Mouse (Mus musculus): ENCODE results near the gene Vmac. TPM values are rescaled to one million over a fixed set of nuclear protein-coding genes. Genes with fewer than 3 reads are reported as not detected.

Gene Vmac
- total RNA-seq, 2 experiments from 2014 or later = 9.7 to 12.5 TPM

GRCm38 (mm10) chr17:56740118-56740787 lies 22.4 kb upstream of the Vmac start:
- DNase-seq (ENCODE audit: low spot score in 2 of 2) = no peak

GRCm38 (mm10) chr17:56738221-56738620 lies 20.4 kb upstream of the Vmac start:
- no peak for DNase-seq (ENCODE audit: low spot score in 2 of 2)

- DNase-seq (ENCODE audit: low spot score in 2 of 2) = no peak
Measured at GRCm38 (mm10) chr17:56736534-56736933, 18.7 kb upstream of the Vmac start.

GRCm38 (mm10) chr17:56729656-56730055 lies 11.8 kb upstream of the Vmac start:
- no peak for DNase-seq (ENCODE audit: low spot score in 2 of 2)

- no peak for DNase-seq (ENCODE audit: low spot score in 2 of 2)
Measured at GRCm38 (mm10) chr17:56729151-56729550, 11.3 kb upstream of the Vmac start.

GRCm38 (mm10) chr17:56728117-56728516 lies 10.3 kb upstream of the Vmac start:
- no peak for DNase-seq (ENCODE audit: low spot score in 2 of 2)

DNA sequence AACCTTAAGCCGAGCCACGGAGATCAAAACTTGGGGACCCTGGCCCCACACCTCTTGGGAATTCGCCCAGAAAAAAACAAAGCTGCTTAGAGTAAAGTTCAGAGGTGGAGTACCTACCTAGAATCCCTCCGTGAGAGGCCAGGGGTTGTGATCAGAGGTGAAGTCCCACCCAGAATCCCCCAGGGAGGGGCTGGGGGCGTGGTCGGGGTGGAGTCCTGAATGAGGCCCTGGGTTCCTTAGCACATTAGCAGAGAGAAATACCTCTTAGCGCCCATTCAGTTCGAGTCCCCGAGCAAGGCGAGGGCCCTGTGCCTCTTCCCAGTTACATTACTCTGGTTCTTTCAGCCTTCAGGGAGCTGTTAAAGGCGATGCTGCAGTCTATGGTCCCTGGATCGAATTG lies 9.8 kb upstream of the Vmac start:
- DNase-seq (ENCODE audit: low spot score in 2 of 2) = no peak

DNA sequence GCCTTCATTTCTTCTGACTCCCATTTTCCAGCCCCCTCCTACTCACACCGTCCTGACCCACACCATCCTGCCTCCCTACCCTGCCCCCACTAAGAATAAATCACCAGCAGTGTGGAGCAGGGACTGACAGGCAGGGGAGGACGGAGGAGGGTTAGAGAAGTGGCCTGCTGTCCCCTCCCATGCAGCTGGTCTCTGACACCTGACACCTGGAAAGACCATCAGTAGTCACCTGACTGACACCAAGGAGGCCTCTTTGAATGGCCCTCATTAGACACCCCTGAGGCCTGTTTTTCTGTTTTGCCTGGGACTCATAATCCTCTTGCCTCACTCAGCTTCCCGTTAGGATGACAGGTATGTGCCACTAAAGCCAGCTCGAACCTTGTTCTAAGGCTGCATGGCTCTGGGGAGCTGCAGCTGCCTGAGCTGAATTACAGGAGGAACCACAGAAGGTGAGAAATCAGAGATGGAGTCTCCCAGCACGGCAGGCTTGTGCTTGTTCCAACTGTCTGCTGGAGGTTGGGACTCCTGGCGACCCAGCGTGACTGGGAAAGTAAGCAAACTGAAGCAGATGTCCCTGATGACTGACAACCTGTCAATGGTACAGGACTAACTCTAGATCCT lies 9.3 kb upstream of the Vmac start:
- DNase-seq (ENCODE audit: low spot score in 2 of 2) = no peak

- no peak for DNase-seq (ENCODE audit: low spot score in 2 of 2)
Measured at GRCm38 (mm10) chr17:56723419-56724161, 5.8 kb upstream of the Vmac start.

GRCm38 (mm10) chr17:56722441-56722840 lies 4.6 kb upstream of the Vmac start:
- DNase-seq (ENCODE audit: low spot score in 2 of 2) = no peak

- DNase-seq (ENCODE audit: low spot score in 2 of 2) = peak; percentile 95
Measured at GRCm38 (mm10) chr17:56716655-56717362, 1.0 kb downstream of the Vmac start.

- no peak for DNase-seq (ENCODE audit: low spot score in 2 of 2)
Measured at GRCm38 (mm10) chr17:56715914-56716654, 1.7 kb downstream of the Vmac start.

DNA sequence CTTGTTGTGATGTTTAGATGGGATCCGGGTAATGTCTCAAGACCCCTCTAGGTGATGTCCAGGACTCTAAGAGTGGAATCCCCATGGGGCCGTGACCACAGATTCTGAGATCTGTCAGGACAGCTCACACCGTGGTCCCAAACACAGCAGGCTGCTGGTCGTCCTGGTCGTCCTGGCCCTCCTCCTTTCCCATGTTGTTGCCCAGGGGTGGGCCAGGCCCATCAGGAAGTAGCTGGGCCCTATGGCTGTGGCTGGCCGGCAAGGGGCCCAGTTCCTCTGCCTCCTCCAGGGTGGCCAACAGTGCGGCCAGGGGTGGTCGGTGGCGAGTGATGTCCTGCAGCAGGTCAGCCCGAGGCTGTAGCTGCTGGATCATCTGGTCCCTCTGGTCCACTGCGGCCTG lies 2.5 kb downstream of the Vmac start:
- no peak for DNase-seq (ENCODE audit: low spot score in 2 of 2)

DNA sequence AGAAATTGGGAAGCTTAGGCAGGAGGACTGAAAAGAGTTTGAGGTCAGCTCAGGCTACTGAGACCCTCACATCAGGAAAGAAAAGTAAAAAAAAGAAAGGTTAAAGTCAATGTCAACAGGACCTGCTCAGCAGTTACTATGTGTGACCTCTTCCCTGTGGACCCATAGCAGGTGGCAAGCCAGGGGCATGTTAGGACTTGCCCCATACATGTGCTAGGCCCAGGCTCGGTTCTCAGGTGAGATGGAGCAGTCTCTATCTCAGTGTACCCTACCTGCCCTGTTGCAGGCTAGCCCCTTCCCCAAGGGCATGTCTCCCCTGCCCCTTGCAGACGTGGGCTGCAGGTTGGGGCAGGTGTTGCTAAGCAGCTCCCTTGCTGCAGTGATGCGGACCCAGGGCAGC lies 8.1 kb downstream of the Vmac start:
- no peak for DNase-seq (ENCODE audit: low spot score in 2 of 2)

- no peak for DNase-seq (ENCODE audit: low spot score in 2 of 2)
Measured at GRCm38 (mm10) chr17:56708692-56709091, 9.1 kb downstream of the Vmac start.

DNA sequence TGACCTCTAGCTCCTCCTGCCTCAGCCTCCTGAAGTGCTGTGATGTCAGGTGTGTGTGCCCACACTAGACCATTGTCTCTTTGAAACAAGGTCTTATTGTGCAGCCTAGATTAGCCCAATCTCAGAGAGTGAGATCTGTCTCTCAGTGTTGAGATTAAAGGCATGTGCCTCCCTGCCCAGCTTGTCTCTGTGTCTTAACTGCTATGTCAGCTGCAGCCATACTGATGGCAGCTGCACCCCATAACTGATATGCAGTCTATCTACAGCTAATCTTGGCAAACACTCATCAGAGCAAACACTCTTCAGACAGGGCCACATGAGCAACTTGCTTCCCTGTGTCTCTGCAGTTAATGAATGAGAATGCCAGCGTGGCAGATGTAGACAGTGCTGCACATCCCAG lies 11.3 kb downstream of the Vmac start:
- no peak for DNase-seq (ENCODE audit: low spot score in 2 of 2)

DNA sequence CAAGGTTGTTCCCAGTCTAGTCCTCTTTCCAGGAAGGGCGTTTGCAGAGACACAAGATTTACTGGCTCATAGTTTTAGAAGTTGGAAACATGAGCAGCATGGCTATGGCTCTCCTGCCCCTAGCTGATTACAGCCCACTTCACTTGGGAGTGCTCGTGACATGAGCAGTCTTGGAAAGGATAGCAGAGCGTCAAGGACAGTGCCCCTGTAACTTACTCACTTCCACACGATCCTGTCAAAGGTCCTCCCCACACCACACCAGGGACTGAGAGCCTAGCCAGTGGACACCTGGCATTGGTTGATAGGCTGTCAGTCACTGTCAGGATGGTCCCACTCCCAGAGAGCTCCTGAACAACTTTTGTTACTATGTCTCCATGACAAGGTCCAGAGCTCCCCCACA lies 14.8 kb downstream of the Vmac start:
- no peak for DNase-seq (ENCODE audit: low spot score in 2 of 2)

- no peak for DNase-seq (ENCODE audit: low spot score in 2 of 2)
Measured at GRCm38 (mm10) chr17:56700451-56700850, 17.4 kb downstream of the Vmac start.

DNA sequence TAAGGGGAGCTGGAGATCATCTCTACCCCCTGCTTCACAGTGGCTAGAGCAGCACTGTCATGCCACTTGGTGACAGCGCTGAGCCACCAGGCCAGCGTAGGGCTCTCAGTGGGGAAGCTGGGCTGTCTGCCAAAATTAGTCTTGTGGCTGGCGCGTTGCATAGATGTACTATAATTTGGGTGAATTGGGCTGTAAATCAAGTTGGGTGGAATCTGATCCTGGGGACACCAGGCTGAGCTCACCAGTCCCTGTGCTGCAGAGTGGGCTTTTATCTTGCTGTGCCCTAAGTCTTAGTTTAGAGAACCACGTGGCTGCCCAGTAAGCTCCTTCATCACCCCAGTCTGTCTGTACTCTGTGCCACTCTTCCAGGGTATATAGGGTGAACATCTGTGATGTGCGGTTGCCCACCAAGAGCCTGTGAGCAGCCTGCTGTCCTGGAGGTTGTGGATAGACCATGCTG lies 23.9 kb downstream of the Vmac start:
- DNase-seq (ENCODE audit: low spot score in 2 of 2) = peak; percentile 50 to 61

DNA sequence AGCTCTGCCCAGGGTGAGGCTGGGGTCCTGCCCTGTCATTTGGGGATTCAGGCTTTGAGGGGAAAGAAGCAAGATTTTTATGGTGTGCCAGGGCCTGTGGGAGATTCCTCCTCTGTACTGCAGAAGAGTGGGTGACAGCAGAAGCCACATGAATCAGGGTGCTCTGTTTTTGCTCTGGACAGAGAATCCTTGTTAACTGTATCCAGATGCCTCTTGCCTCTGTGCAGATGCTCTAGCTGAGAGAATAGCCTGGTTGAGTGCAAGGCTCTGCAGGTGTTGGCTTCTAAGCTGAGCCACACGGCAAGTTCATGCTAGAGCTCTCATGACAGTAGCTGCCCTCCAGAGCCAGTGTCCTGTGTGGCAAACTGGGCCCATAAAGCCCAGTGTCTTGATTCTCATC lies 24.4 kb downstream of the Vmac start:
- no peak for DNase-seq (ENCODE audit: low spot score in 2 of 2)

- no peak for DNase-seq (ENCODE audit: low spot score in 2 of 2)
Measured at GRCm38 (mm10) chr17:56688689-56689088, 29.1 kb downstream of the Vmac start.

Measured in layer of hippocampus, postnatal 10 days (tissue).